Mouse (Mus musculus): ENCODE measurements around the gene Hist1h2aa.

DNA sequence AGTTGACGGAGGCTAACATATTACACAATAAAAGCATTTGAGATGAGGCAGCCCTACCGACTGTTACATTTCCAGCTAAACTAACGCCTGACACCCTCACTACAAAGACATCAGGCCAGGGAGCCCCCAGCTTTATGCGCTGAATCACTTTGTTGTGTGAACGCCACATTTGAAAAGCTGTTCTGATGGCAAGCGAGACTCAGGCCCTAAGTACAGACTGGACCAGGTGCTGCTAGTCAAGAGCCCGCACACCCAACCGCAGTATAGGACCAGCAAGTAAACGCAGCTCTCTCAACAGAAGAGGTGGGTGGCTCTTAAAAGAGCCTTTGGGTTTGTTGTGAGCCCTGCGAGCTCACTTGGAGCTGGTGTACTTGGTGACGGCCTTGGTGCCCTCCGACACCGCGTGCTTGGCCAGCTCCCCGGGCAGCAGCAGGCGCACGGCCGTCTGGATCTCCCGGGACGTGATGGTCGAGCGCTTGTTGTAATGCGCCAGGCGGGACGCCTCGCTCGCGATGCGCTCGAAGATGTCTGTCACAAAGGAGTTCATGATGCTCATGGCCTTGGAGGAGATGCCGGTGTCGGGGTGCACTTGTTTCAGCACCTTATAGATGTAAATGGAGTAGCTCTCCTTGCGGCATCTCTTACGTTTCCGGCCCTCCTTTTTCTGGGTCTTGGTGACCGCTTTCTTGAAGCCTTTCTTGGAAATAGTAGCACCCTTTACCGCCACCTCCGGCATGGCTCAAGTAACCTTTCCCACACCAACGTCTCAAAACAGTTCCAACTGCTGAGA lies 646 bp upstream of the Hist1h2aa start, which contains the start of gene Hist1h2ba:
- TF ChIP-seq CTCF (IDR thresholded peaks at IDR 0.05; ENCODE audit: extremely low read depth, insufficient read length, insufficient replicate concordance, low read depth, low read length) = no peak
- no peak for TF ChIP-seq POLR2A (IDR thresholded peaks at IDR 0.05; ENCODE audit: low read depth, low read length)
